Mouse (Mus musculus) neural tube, embryonic 12.5 days (tissue): Measurements from ENCODE around the gene AC124502.3. TPM values are rescaled to one million over a fixed set of nuclear protein-coding genes. Genes with fewer than 3 reads are reported as not detected.
A peak's percentile ranks its signal among the peaks of the same experiment; 100 is the strongest.
"Not testable (repeated sequence)": the region's sequence is repeated elsewhere in the genome, so short reads cannot be mapped to it uniquely, and the experiment has no call there.

Experiments used
- ATAC-seq: fragments of 200-750 bp; cut with Nextera tagmentation; 2 replicates; pipeline ENCODE4 v1.8.0; 2017; ENCODE audit warnings: low read depth, mild to moderate bottlenecking, moderate TSS enrichment, moderate library complexity; ENCODE audit not compliant: low FRiP score
- H3K27ac ChIP-seq: fragments of 300-500 bp; sonication (generic); 2 replicates; pipeline ENCODE4 v1.5.1; 2016
- H3K27me3 ChIP-seq: fragments of 300-500 bp; sonication (generic); replicated peaks from 2 replicates; pipeline ENCODE4 v1.6.1; 2016; ENCODE audit warnings: mild to moderate bottlenecking
- H3K36me3 ChIP-seq: fragments of 300-500 bp; sonication (generic); 2 replicates; pipeline ENCODE4 v1.6.1; 2016; ENCODE audit warnings: mild to moderate bottlenecking
- H3K4me1 ChIP-seq: fragments of 300-500 bp; sonication (generic); 2 replicates; pipeline ENCODE4 v1.6.1; 2016
- H3K4me2 ChIP-seq: fragments of 300-500 bp; sonication (generic); replicated peaks from 2 replicates; pipeline ENCODE4 v1.6.1; 2016; ENCODE audit warnings: mild to moderate bottlenecking
- H3K4me3 ChIP-seq: fragments of 300-500 bp; sonication (generic); 2 replicates; pipeline ENCODE4 v1.5.1; 2016
- H3K9ac ChIP-seq: fragments of 300-500 bp; sonication (generic); 2 replicates; pipeline ENCODE4 v1.6.1; 2016; ENCODE audit warnings: mild to moderate bottlenecking
- H3K9me3 ChIP-seq: fragments of 300-500 bp; sonication (generic); 2 replicates; pipeline ENCODE4 v1.6.1; 2016; ENCODE audit warnings: mild to moderate bottlenecking
- WGBS: fragments of 180-500 bp; shearing (Covaris S2); methylation state at CpG from one replicate; pipeline ENCODE4 v1.1.7; 2016; 5-methylcytosine and 5-hydroxymethylcytosine counted together
- polyA plus RNA-seq: library from polyadenylated mRNA; unstranded; fragments of >200 nt; fragmentation: Nextera tagmentation; extraction: Ambion mirVana; gene quantifications from 2 replicates; pipeline ENCODE4 v1.2.1, GENCODE M21; 2016

The AC124502.3 gene
- 2.4 and 3.4 TPM in 2 replicates for polyA plus RNA-seq

- under 1% methylated on average over 44 of the region's 44 CpGs for WGBS
- Histone ChIP-seq H3K4me1 (peaks cover 37% of the 10 kb centered on the region), H3K9me3 (no peaks in the 10 kb centered on the region), H3K9ac (peak within 1 kb of the TSS; percentile 76), H3K27me3 (no peaks in the 10 kb centered on the region), H3K36me3 (0 out of 2 replicates have a peak, but pooled peaks cover 5% of the 10 kb centered on the region), H3K4me3 (peak within 1 kb of the TSS; percentile 89), H3K4me2 (peak within 1 kb of the TSS; percentile 98), H3K27ac (peak within 1 kb of the TSS; percentile 50; the same call in 1 of the 2 replicates)
- ATAC-seq: peak; percentile 93
Measured at GRCm38 (mm10) chr19:5038709-5039156, at the start of gene AC124502.3, which contains the start of gene B4gat1. Gene AC124502.3 (plus strand): TSS chr19:5038891. Gene B4gat1 (plus strand): TSS chr19:5038826.

DNA sequence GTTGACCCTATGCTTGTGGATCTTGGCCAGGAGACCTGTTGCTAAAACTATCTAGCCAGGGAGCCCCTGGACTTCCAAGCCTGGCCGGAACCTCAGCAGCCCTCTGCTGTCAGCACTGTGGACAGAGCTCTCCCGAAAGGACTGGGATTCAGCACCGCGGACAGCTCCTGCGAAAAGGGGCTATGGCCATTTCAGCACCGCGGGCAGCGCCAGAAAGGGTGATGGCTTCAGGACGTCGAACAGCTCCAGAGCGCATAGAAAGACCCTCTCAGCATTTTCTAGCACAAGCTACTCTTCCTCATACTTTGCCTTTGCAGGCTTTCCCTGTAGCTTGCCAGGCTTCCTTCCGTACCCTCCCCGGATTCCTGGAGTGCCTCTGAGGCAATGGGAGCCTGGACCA lies 49.7 kb upstream of the AC124502.3 start:
- peak overlapping the region; percentile 60 for H3K4me2 ChIP-seq
- peaks cover 8% of the 10 kb centered on the region for H3K4me1 ChIP-seq
- WGBS: 3% methylated on average over 13 of the region's 13 CpGs
- H3K27me3 ChIP-seq: peaks cover 93% of the 10 kb centered on the region
- no peaks in the 10 kb centered on the region for H3K36me3 ChIP-seq
- H3K27ac ChIP-seq: no peak overlapping the region
- H3K9ac ChIP-seq: no peak overlapping the region
- H3K4me3 ChIP-seq: peak overlapping the region; percentile 38; the same call in 1 of the 2 replicates
- ATAC-seq: no peak
- H3K9me3 ChIP-seq: no peaks in the 10 kb centered on the region

GRCm38 (mm10) chr19:4989434-4990255 lies 49.0 kb upstream of the AC124502.3 start:
- WGBS: 15% methylated on average over 47 of the region's 47 CpGs
- Histone ChIP-seq H3K4me2 (peak overlapping the region; percentile 60), H3K27ac (no peak overlapping the region), H3K9ac (peak overlapping the region; percentile 48), H3K36me3 (no peaks in the 10 kb centered on the region), H3K4me3 (peak overlapping the region; percentile 38), H3K4me1 (peaks cover 8% of the 10 kb centered on the region), H3K27me3 (peaks cover 86% of the 10 kb centered on the region), H3K9me3 (no peaks in the 10 kb centered on the region)
- peak; percentile 50; the same call in 1 of the 2 replicates for ATAC-seq

DNA sequence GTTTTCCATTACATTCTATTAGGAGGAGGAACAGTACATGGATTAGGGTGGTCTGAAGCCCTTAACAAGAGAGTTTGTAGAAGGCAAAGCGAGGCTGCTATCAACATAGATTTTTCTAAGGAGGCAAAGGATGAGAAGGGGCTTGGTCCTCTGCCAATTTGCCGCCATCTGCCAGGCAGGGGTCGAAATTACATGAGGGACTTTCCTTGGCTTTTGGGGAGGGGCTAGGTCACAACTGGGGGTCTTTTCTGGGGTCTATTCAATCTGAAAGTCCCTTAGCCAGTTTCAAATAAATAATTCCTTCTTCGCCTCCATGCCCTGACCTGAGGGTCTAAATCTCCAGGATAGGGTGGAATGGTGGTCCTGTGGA lies 48.5 kb upstream of the AC124502.3 start, which contains the start of gene Npas4:
Npas4 (minus strand) TSS at position 61 of the 370 bp plus-strand sequence.
- peak within 1 kb of the TSS; percentile 38 for H3K4me3 ChIP-seq
- 16% methylated on average over 4 of the region's 4 CpGs for WGBS
- H3K27ac ChIP-seq: no peak within 1 kb of the TSS
- H3K9me3 ChIP-seq: no peaks in the 10 kb centered on the region
- H3K27me3 ChIP-seq: peaks cover 80% of the 10 kb centered on the region
- peak within 1 kb of the TSS; percentile 48 for H3K9ac ChIP-seq
- peak within 1 kb of the TSS; percentile 60 for H3K4me2 ChIP-seq
- H3K4me1 ChIP-seq: peaks cover 8% of the 10 kb centered on the region
- ATAC-seq: no peak
- H3K36me3 ChIP-seq: no peaks in the 10 kb centered on the region

- Histone ChIP-seq H3K4me1 (peaks cover 8% of the 10 kb centered on the region), H3K9me3 (no peaks in the 10 kb centered on the region), H3K9ac (0 out of 2 replicates have a peak overlapping the region, but pooled peaks have one; percentile 13), H3K27ac (no peak overlapping the region), H3K36me3 (no peaks in the 10 kb centered on the region), H3K27me3 (peaks cover 76% of the 10 kb centered on the region), H3K4me2 (peak overlapping the region; percentile 60), H3K4me3 (peak overlapping the region; percentile 16)
- 2% methylated on average over 20 of the region's 22 CpGs for WGBS
- no peak for ATAC-seq
Measured at GRCm38 (mm10) chr19:4990716-4991115, 48.0 kb upstream of the AC124502.3 start.

GRCm38 (mm10) chr19:4992371-4992770 lies 46.3 kb upstream of the AC124502.3 start:
- H3K27ac ChIP-seq: no peak overlapping the region
- 18% methylated on average over 8 of the region's 8 CpGs for WGBS
- no peaks in the 10 kb centered on the region for H3K36me3 ChIP-seq
- H3K4me2 ChIP-seq: no peak overlapping the region
- no peaks in the 10 kb centered on the region for H3K9me3 ChIP-seq
- H3K4me1 ChIP-seq: peaks cover 8% of the 10 kb centered on the region
- ATAC-seq: no peak
- peaks cover 59% of the 10 kb centered on the region for H3K27me3 ChIP-seq
- H3K4me3 ChIP-seq: no peak overlapping the region
- no peak overlapping the region for H3K9ac ChIP-seq

DNA sequence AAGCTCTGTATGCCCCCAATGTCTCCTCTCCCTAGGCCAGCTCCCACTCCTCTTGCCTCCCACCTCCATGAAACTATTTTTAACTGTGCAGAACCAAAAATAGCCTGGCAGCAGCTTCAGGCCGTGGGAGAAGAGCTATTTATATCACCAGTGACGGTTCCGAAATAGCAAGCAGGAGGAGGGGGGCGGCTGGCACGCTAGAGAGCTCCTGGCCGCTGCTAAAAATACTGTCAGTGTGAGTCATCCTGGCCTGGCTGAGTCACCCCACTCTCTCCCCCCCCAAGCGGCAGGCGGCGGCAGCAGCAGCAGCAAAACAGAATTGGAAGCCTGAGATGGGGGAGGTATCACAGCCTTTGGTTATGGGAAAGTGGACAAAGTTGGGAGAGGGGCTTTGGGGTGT lies 45.8 kb upstream of the AC124502.3 start:
- Histone ChIP-seq H3K9me3 (no peaks in the 10 kb centered on the region), H3K36me3 (no peaks in the 10 kb centered on the region), H3K9ac (no peak overlapping the region), H3K27me3 (peaks cover 58% of the 10 kb centered on the region), H3K4me1 (peaks cover 8% of the 10 kb centered on the region), H3K4me2 (no peak overlapping the region), H3K4me3 (no peak overlapping the region), H3K27ac (no peak overlapping the region)
- ATAC-seq: no peak
- 6% methylated on average over 9 of the region's 9 CpGs for WGBS

DNA sequence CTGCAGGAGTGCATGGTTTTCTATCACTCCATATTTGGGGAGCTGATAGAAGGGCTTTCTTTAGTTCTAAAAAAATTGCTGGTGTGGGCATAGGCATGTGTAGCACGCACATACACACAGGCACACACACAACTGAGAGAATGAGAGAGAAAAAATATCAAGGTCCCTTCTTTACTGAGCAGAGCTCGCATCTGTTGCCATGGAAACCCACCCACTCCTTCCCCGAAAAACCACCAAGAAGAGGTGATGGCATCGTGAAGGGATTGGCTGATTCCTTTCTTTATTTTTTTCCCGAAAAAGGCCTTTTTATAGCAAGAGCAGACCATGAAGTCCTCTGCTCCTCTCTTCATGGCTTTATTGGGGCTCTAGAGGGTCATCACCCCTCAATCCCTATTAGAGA lies 44.6 kb upstream of the AC124502.3 start:
- Histone ChIP-seq H3K9ac (no peak overlapping the region), H3K27me3 (peaks cover 48% of the 10 kb centered on the region)
- 65% methylated on average over 5 of the region's 5 CpGs for WGBS

GRCm38 (mm10) chr19:4999445-5000140 lies 39.1 kb upstream of the AC124502.3 start:
- ATAC-seq: no peak
- Histone ChIP-seq H3K4me3 (no peak overlapping the region), H3K4me2 (no peak overlapping the region), H3K36me3 (no peaks in the 10 kb centered on the region), H3K27ac (no peak overlapping the region), H3K9me3 (no peaks in the 10 kb centered on the region), H3K9ac (no peak overlapping the region), H3K4me1 (peaks cover 8% of the 10 kb centered on the region), H3K27me3 (peaks cover 12% of the 10 kb centered on the region)
- 76% methylated on average over 6 of the region's 6 CpGs for WGBS

More for the DNA sequence above, 44.6 kb upstream of the AC124502.3 start:
- Histone ChIP-seq H3K4me1 (peaks cover 8% of the 10 kb centered on the region), H3K36me3 (no peaks in the 10 kb centered on the region), H3K4me3 (no peak overlapping the region), H3K9me3 (no peaks in the 10 kb centered on the region), H3K27ac (no peak overlapping the region), H3K4me2 (no peak overlapping the region)
- ATAC-seq: no peak

GRCm38 (mm10) chr19:5001666-5002406 lies 36.9 kb upstream of the AC124502.3 start:
- under 1% methylated on average over 39 of the region's 39 CpGs for WGBS

GRCm38 (mm10) chr19:5003644-5004043 lies 35.0 kb upstream of the AC124502.3 start:
- H3K9me3 ChIP-seq, H3K4me1 ChIP-seq, H3K27ac ChIP-seq, H3K4me3 ChIP-seq, H3K9ac ChIP-seq, H3K4me2 ChIP-seq, H3K27me3 ChIP-seq, ATAC-seq, H3K36me3 ChIP-seq: not testable (repeated sequence)
- 64% methylated on average over 2 of the region's 2 CpGs for WGBS

More at GRCm38 (mm10) chr19:5001666-5002406, 36.9 kb upstream of the AC124502.3 start:
- Histone ChIP-seq H3K9ac (peak overlapping the region; percentile 58; the same call in 1 of the 2 replicates), H3K4me3 (peak overlapping the region; percentile 32), H3K9me3 (no peaks in the 10 kb centered on the region), H3K27me3 (peaks cover 12% of the 10 kb centered on the region), H3K36me3 (no peaks in the 10 kb centered on the region), H3K4me2 (peak overlapping the region; percentile 77), H3K27ac (peak overlapping the region; percentile 74), H3K4me1 (peaks cover 8% of the 10 kb centered on the region)
- peak; percentile 96 for ATAC-seq
